Comparison of ENCODE assay signal across 10 mouse cellular contexts in genomic region chr17:43669145-43669695, GRCm38 (mm10). TPM values are rescaled to one million over a fixed set of nuclear protein-coding genes. Genes with fewer than 3 reads are reported as not detected.
DNase-seq lines count a peak whose midpoint lies in the region; ATAC-seq and TF ChIP-seq lines count a peak whose summit lies in the region.
"Had no signal": no experiment of that assay in that cellular context is flagged by ENCODE, and none has a peak within 500 bp of the region (broad histone marks: within the 10 kb centered on the region; RNA-seq: fewer than 3 reads in every experiment).

No protein-coding gene starts in this region.

- H3K9me3 ChIP-seq in heart, embryonic 11.5 days (replicated peaks; ENCODE audit: control insufficient read depth, low read length), result no peaks in the 10 kb centered on the region
- no peaks in the 10 kb centered on the region for H3K9me3 ChIP-seq in neural tube, embryonic 12.5 days
- no peaks in the 10 kb centered on the region for H3K9me3 ChIP-seq in neural tube, embryonic 15.5 days (replicated peaks)
- H3K9me3 ChIP-seq in heart, postnatal 0 days (replicated peaks; ENCODE audit: control insufficient read depth, low read length), result no peaks in the 10 kb centered on the region
- no peaks in the 10 kb centered on the region for H3K9me3 ChIP-seq in stomach, embryonic 15.5 days

- no peak overlapping the region for H3K9ac ChIP-seq in heart, embryonic 11.5 days (ENCODE audit: low read depth, low read length)
- H3K9ac ChIP-seq in neural tube, embryonic 12.5 days, result no peak overlapping the region
- H3K9ac ChIP-seq in neural tube, embryonic 15.5 days (replicated peaks), result no peak overlapping the region
- H3K9ac ChIP-seq in heart, postnatal 0 days (replicated peaks; ENCODE audit: low read depth, low read length), result 0 out of 2 replicates have a peak overlapping the region, but pooled peaks have one; percentile 32
- H3K9ac ChIP-seq in stomach, embryonic 15.5 days, result no peak overlapping the region

- DNase-seq in heart, adult 9 months (ENCODE audit: low spot score in 2 of 2), result no peak
- DNase-seq in heart, postnatal 0 days (ENCODE audit: low spot score), result peak; percentile 80
- no peak for DNase-seq in embryo, embryonic 10 days (ENCODE audit: low spot score)
- DNase-seq in testis, postnatal 14 days (ENCODE audit: low spot score), result no peak

- no peak for TF ChIP-seq CTCF in heart, postnatal 0 days (IDR thresholded peaks at IDR 0.05; ENCODE audit: low read depth)

- no peaks in the 10 kb centered on the region for H3K36me3 ChIP-seq in heart, embryonic 11.5 days (ENCODE audit: control insufficient read depth, insufficient read depth, low read length)
- no peaks in the 10 kb centered on the region for H3K36me3 ChIP-seq in neural tube, embryonic 12.5 days
- no peaks in the 10 kb centered on the region for H3K36me3 ChIP-seq in neural tube, embryonic 15.5 days
- H3K36me3 ChIP-seq in heart, postnatal 0 days (replicated peaks; ENCODE audit: control insufficient read depth, insufficient read depth, low read length), result no peaks in the 10 kb centered on the region
- no peaks in the 10 kb centered on the region for H3K36me3 ChIP-seq in stomach, embryonic 15.5 days

- no peak for TF ChIP-seq EP300 in heart, postnatal 0 days (IDR thresholded peaks at IDR 0.05; ENCODE audit: low read depth)

- peaks cover 14% of the 10 kb centered on the region for H3K4me1 ChIP-seq in heart, embryonic 11.5 days (ENCODE audit: control insufficient read depth, insufficient read depth, low read length)
- H3K4me1 ChIP-seq in neural tube, embryonic 12.5 days, result peaks cover 16% of the 10 kb centered on the region
- H3K4me1 ChIP-seq in neural tube, embryonic 15.5 days, result peaks cover 26% of the 10 kb centered on the region
- peaks cover 6% of the 10 kb centered on the region; the same call in 1 of the 2 replicates for H3K4me1 ChIP-seq in heart, postnatal 0 days (ENCODE audit: control insufficient read depth, insufficient read depth)
- peaks cover 18% of the 10 kb centered on the region; the same call in 1 of the 2 replicates for H3K4me1 ChIP-seq in stomach, embryonic 15.5 days

- H3K27ac ChIP-seq in heart, embryonic 11.5 days (ENCODE audit: low read depth, low read length), result peak overlapping the region; percentile 1; the same call in 1 of the 2 replicates
- no peak overlapping the region for H3K27ac ChIP-seq in neural tube, embryonic 12.5 days
- no peak overlapping the region for H3K27ac ChIP-seq in neural tube, embryonic 15.5 days (replicated peaks)
- peak overlapping the region; percentile 89 for H3K27ac ChIP-seq in heart, postnatal 0 days (ENCODE audit: low read depth)
- H3K27ac ChIP-seq in stomach, embryonic 15.5 days, result no peak overlapping the region

- WGBS in heart, embryonic 11.5 days (ENCODE audit: insufficient replicate concordance), result 65% methylated on average over 6 of the region's 6 CpGs
- WGBS in neural tube, embryonic 12.5 days, result 80% methylated on average over 6 of the region's 6 CpGs
- WGBS in neural tube, embryonic 15.5 days, result 76% methylated on average over 6 of the region's 6 CpGs
- WGBS in heart, postnatal 0 days, result 28% methylated on average over 6 of the region's 6 CpGs
- 54% methylated on average over 6 of the region's 6 CpGs for WGBS in stomach, embryonic 15.5 days

- ATAC-seq in heart, embryonic 11.5 days (replicated peaks; ENCODE audit: insufficient number of reproducible peaks, low FRiP score, low TSS enrichment), result no peak
- ATAC-seq in neural tube, embryonic 12.5 days (ENCODE audit: low FRiP score, low read depth), result no peak
- no peak for ATAC-seq in neural tube, embryonic 15.5 days (ENCODE audit: low FRiP score)
- ATAC-seq in heart, postnatal 0 days (ENCODE audit: insufficient read depth, low read depth), result peak; percentile 62
- no peak for ATAC-seq in stomach, embryonic 15.5 days (ENCODE audit: insufficient read depth, low FRiP score, low read depth)

- 0 out of 2 replicates have a peak overlapping the region, but pooled peaks have one; percentile 1 for H3K4me3 ChIP-seq in heart, embryonic 11.5 days (ENCODE audit: low read depth, low read length)
- H3K4me3 ChIP-seq in neural tube, embryonic 12.5 days, result no peak overlapping the region
- no peak overlapping the region for H3K4me3 ChIP-seq in neural tube, embryonic 15.5 days (replicated peaks)
- peak overlapping the region; percentile 87 for H3K4me3 ChIP-seq in heart, postnatal 0 days (ENCODE audit: low read depth, low read length)
- no peak overlapping the region for H3K4me3 ChIP-seq in stomach, embryonic 15.5 days (replicated peaks)

- H3K27me3 ChIP-seq in heart, embryonic 11.5 days (ENCODE audit: control insufficient read depth, insufficient read depth, low read length), result no peaks in the 10 kb centered on the region
- H3K27me3 ChIP-seq in neural tube, embryonic 12.5 days (replicated peaks), result no peaks in the 10 kb centered on the region
- H3K27me3 ChIP-seq in neural tube, embryonic 15.5 days (replicated peaks), result no peaks in the 10 kb centered on the region
- H3K27me3 ChIP-seq in heart, postnatal 0 days (ENCODE audit: control insufficient read depth, insufficient read depth, low read length), result no peaks in the 10 kb centered on the region
- H3K27me3 ChIP-seq in stomach, embryonic 15.5 days (replicated peaks), result no peaks in the 10 kb centered on the region
- H3K27me3 ChIP-seq: CH12.LX had no signal

- peak overlapping the region; percentile 93 for H3K4me2 ChIP-seq in heart, embryonic 11.5 days
- peak overlapping the region; percentile 82 for H3K4me2 ChIP-seq in neural tube, embryonic 12.5 days (replicated peaks)
- H3K4me2 ChIP-seq in neural tube, embryonic 15.5 days, result no peak overlapping the region
- peak overlapping the region; percentile 95 for H3K4me2 ChIP-seq in heart, postnatal 0 days (ENCODE audit: low read depth, low read length)
- peak overlapping the region; percentile 90 for H3K4me2 ChIP-seq in stomach, embryonic 15.5 days

RNA-seq across cellular contexts. Expression of gene Cyp39a1, which starts 2.0 kb away (rescaled TPM):
- 18.6 and 22.5 TPM in 2 replicates for polyA plus RNA-seq in heart, embryonic 11.5 days (2014; fragmentation: Nextera tagmentation; extraction: Ambion mirVana)
- polyA plus RNA-seq in neural tube, embryonic 12.5 days (2016; fragmentation: Nextera tagmentation; extraction: Ambion mirVana), result 20.6 and 23.3 TPM in 2 replicates
- polyA plus RNA-seq in neural tube, embryonic 15.5 days (2015; fragmentation: Nextera tagmentation; extraction: Ambion mirVana), result 8.7 and 11.5 TPM in 2 replicates
- total RNA-seq in heart, postnatal 0 days (2014; rRNA removed; ENCODE audit: low replicate concordance), result 7.0 and 8.3 TPM in 2 replicates
- 39.5 and 43.7 TPM in 2 replicates for polyA plus RNA-seq in heart, postnatal 0 days (2015; fragmentation: Nextera tagmentation; extraction: Ambion mirVana)
- 24.5 and 24.7 TPM in 2 replicates for polyA plus RNA-seq in stomach, embryonic 15.5 days (2015; fragmentation: Nextera tagmentation; extraction: Ambion mirVana)

RNA-seq across cellular contexts. Expression of gene Slc25a27, which starts 2.2 kb away (rescaled TPM):
- 10.2 and 10.8 TPM in 2 replicates for polyA plus RNA-seq in heart, embryonic 11.5 days (2014; fragmentation: Nextera tagmentation; extraction: Ambion mirVana)
- polyA plus RNA-seq in neural tube, embryonic 12.5 days (2016; fragmentation: Nextera tagmentation; extraction: Ambion mirVana), result 88.3 and 99.6 TPM in 2 replicates
- 87.0 and 107 TPM in 2 replicates for polyA plus RNA-seq in neural tube, embryonic 15.5 days (2015; fragmentation: Nextera tagmentation; extraction: Ambion mirVana)
- total RNA-seq in heart, postnatal 0 days (2014; rRNA removed; ENCODE audit: low replicate concordance), result 2.4 and 7.9 TPM in 2 replicates
- 7.8 and 10.9 TPM in 2 replicates for polyA plus RNA-seq in heart, postnatal 0 days (2015; fragmentation: Nextera tagmentation; extraction: Ambion mirVana)
- polyA plus RNA-seq in stomach, embryonic 15.5 days (2015; fragmentation: Nextera tagmentation; extraction: Ambion mirVana), result 19.6 and 19.8 TPM in 2 replicates

RNA-seq across cellular contexts. Expression of gene Tdrd6, which starts 39.1 kb away (rescaled TPM):
- polyA plus RNA-seq in heart, embryonic 11.5 days (2014; fragmentation: Nextera tagmentation; extraction: Ambion mirVana), result 0.03 TPM in 1 of 2 replicates, not detected in the other
- 0.08 and 0.33 TPM in 2 replicates for polyA plus RNA-seq in neural tube, embryonic 12.5 days (2016; fragmentation: Nextera tagmentation; extraction: Ambion mirVana)
- 0.55 and 0.81 TPM in 2 replicates for polyA plus RNA-seq in neural tube, embryonic 15.5 days (2015; fragmentation: Nextera tagmentation; extraction: Ambion mirVana)
- total RNA-seq in heart, postnatal 0 days (2014; rRNA removed; ENCODE audit: low replicate concordance), result not detected in 2 replicates
- polyA plus RNA-seq in heart, postnatal 0 days (2015; fragmentation: Nextera tagmentation; extraction: Ambion mirVana), result 0.11 TPM in 1 of 2 replicates, not detected in the other
- 0.04 and 0.14 TPM in 2 replicates for polyA plus RNA-seq in stomach, embryonic 15.5 days (2015; fragmentation: Nextera tagmentation; extraction: Ambion mirVana)
- total RNA-seq: CH12.LX; granulocyte monocyte progenitor cell, adult 5-6 weeks had no signal

Comparison
In these comparisons a context has a peak if more than half of its experiments do, and no peak if none do; other contexts are left out.
1. H3K27ac ChIP-seq: peak in heart, embryonic 11.5 days (single experiment) and heart, postnatal 0 days (single experiment); none in neural tube, embryonic 12.5 days (single experiment), neural tube, embryonic 15.5 days (single experiment) and stomach, embryonic 15.5 days (single experiment).
2. H3K4me3 ChIP-seq: peak in heart, embryonic 11.5 days (single experiment) and heart, postnatal 0 days (single experiment); none in neural tube, embryonic 12.5 days (single experiment), neural tube, embryonic 15.5 days (single experiment) and stomach, embryonic 15.5 days (single experiment).